Mouse (Mus musculus): Measurements from ENCODE around the gene Chp2.
A peak's percentile ranks its signal among the peaks of the same experiment; 100 is the strongest.

Gene Chp2

DNA sequence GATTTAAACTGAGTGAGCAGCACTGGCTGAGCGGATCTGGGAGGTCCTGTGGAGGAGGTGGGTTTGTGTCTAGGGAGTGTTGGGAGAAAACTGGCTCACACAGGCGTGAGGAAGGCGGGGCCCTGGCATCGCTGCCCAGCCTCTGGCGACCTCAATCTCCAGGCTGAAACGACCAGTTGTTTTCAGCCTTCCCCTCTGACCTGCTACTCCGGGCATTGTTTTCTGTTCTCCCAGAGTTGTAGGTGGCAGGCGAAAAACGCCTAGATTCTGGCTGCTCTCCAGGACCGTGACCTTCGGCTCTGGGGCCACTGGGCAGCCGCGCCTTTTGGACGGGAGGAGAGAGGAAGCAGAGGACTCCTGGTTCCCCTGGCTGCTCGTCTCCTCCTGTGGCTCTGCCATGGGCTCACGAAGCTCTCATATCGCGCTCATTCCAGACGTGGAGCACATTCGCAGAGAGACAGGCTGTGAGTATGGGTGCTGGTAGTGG is at the start of gene Chp2:
Gene Chp2 (plus strand): TSS at position 182 of the 487 bp plus-strand sequence.
- peak; percentile 25 for DNase-seq (ENCODE audit: low spot score)

DNA sequence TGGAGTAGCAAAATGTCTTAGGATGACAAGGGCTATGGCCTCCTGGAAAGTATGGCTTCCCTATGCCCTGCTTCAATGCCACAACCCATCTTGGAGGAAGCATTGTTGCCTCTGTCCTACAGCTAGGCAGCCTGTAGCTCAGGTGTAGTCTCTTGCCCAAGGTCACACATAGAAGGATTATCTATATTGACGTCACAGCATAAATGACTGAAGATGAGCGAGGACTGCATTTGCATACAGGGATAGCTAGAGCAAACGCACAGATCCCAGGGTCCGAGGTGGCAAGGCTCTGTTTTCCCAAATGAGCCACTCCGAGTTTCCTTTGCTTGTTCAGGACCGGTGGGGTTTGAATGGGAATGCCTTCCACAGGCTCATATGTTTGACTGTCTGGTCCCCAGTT is 48.6 kb upstream of the Chp2 start:
- no peak for DNase-seq (ENCODE audit: low spot score)

DNA sequence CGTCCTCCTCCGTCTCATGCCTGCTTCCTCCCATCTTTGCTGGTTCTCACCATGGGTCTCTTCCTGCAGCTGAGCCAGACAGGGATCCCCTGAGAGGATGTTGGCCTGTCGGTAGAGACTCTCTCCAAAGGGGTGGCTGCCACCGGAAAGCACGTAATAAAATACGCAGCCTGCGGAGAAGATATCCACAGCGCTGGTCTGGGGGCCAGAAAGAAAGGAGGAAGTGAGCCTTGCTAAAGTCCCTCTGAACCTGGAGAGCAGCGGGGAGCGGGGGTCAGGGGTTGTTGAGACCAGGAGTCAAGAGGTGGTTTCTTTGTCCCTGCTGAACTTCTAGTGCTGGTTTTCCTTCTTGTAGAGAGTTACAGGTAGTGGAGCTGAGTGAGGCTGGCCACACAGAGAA is 47.7 kb upstream of the Chp2 start:
- DNase-seq (ENCODE audit: low spot score): no peak

DNA sequence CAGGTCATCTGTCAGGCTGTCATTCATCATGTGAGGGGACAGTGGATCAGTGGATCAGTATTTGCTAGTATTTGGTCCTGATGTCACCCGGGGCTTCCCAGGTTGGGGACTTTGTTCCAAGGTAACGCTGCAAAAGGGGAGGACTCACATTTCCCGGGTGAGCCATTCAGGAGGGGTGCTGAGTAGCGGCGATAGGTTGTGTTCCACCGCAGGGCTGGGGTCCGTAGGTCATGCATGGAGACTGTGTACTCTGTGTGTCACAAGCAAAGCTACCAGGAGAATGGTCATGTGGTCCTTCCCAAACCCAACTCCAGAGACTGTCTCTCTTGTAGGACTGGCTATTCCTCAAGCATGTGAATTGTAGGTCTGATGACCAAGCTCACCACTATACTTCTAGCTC is 38.6 kb upstream of the Chp2 start:
- DNase-seq (ENCODE audit: low spot score): no peak

DNA sequence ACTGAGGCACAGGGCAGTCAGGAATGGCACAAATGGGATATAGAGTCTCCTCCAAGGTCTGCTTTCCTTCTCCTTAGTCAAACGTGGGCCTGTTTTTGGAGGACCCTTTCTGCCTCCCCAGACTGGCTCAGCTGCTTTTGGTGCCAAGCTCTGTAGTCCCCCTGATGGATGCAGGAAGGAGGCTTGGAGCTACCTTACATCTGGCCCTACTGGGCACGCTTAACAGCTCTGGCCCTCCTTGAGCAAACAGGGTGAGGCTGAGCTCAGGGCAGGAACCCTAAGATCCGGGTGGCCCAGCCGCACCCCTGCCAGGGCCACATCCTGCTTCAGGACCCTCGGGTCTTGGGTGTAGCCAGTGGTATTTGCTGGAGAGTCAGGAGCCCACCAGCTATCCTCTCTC is 34.7 kb upstream of the Chp2 start:
- no peak for DNase-seq (ENCODE audit: low spot score)

DNA sequence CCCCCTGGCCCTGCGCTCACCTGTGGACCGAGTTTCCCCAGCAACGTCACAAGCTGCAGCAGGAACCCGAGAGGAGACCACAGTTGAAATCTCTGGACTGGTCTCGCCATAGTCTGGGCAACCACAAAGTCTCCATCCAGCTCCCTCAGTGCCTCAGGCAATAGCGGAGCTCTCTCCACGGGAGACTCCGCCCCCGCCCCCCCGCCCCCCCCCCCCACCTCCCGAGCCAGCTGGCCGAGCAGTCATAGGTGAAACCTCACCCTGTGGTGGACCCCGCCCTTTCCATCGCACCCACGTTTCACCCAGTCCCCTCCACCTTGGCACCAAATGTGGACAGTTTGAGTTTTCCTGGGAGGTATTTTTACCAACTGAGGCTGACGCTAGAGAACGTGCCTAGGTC is 33.3 kb upstream of the Chp2 start, which contains the start of gene Ern2:
Gene Ern2 (minus strand): TSS at position 165 of the 400 bp plus-strand sequence.
- DNase-seq (ENCODE audit: low spot score): no peak

DNA sequence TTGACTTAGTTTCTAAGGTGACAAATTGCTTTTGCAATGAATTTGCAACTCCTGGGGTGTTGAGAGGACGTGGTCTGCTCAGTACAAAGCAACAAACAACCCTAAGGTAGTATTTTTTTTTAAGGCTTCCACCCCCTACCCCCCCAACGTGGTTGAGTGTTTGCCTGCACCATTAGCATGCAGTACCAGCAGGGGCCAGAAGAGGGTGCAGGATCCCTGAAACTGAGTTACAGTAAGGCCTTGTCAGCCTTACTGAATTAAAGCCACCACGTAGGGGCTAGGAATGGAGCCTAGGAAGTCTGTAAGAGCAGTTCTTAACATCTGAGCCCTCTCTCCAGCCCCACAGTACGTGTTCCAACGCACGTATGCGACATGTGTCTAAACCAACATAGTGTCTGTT is 29.8 kb upstream of the Chp2 start:
- peak; percentile 33 for DNase-seq (ENCODE audit: low spot score)

DNA sequence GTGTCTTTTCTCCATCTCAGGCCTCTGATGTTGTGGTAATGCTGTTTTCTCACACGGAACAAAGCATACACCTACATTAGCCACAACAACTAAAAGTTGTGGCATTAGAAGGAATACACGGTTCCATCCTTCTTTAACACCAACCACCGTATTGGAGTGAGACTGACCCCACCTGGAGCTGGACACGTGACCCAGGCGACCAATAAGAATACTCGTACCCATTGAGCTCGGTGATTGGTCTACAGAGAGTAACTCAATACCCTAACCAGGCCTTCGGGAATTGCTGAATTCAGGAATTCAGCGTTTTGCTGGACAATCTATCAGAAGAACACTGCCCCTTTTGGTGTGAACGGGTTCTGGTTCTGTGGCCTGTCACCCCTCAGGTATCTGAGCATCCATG is 28.2 kb upstream of the Chp2 start:
- DNase-seq (ENCODE audit: low spot score): no peak

DNA sequence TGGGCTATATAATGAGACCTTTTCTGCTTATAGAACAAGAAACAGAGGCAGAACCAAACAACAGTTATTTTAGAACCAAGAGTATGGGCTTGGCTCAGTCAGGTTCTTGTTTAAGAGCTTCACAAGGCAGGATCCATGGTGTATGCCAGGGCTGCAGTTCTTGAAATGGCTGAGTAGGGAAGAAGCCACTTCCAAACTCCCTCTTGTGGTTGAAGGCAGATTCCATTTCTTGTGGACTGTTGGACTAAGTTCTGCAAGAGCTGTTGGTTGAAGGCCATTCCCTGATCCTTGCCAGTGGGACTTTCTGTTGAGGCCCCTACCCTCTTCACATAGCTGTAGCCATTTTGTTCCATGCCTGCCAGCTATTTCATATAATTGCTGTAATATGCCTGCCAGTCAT is 25.4 kb upstream of the Chp2 start:
- DNase-seq (ENCODE audit: low spot score): no peak

DNA sequence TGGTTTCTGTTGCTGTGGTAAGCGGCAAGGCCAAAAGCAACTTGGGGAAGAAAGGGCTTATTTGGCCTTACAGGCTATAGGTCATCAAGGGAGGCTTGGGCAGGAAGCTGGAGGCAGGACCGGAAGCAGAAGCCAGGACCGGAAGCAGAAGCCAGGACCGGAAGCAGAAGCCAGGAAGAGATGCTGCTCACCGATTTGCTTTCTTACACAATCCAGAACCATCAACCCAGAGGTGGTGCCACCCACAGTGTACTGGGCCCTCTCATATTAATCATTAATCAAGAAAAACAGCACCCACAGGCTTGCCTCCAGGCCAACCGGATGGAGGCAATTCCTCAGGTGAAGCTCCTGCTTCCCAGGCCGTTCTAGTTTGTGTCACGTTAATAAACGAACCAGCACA is 22.5 kb upstream of the Chp2 start:
- no peak for DNase-seq (ENCODE audit: low spot score)

DNA sequence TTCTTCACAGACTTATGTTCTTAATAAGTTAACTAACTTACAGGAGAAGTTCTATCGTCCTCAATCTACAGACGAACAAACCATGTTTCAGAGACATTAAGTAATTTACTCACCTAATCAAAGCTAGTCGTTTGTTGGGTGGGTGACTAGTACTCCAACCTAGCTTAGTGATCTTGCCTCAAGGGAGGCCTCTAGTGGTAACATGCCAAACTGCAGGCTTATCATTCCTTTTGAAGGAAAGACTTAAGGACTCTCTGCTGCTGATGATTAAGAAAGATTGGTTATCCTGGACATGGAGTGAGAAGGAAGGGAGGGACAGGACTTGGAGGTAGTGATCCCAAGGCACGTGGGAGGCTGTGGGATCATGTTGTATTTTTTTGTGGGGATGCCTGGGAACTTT is 22.0 kb upstream of the Chp2 start:
- DNase-seq (ENCODE audit: low spot score): peak; percentile 42

DNA sequence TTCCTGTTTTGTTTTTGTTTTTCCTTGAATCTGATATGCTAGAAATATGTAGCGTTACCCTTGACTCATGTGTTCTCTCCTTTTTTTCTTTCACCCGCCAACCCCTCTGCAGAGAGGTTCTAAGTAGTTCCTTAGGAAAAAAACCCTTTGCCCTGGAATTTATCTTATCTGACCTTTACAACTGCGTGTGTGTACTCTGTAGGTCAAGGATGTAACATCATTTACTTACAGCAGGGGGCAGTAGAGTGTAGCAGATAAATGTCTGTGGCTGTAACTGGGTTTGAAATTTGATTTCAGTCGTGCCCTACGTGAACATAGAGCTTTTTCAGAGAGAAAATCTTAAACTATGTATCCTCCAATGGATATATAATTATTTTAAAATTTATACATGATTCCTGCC is 20.0 kb upstream of the Chp2 start:
- peak; percentile 11 for DNase-seq (ENCODE audit: low spot score)

DNA sequence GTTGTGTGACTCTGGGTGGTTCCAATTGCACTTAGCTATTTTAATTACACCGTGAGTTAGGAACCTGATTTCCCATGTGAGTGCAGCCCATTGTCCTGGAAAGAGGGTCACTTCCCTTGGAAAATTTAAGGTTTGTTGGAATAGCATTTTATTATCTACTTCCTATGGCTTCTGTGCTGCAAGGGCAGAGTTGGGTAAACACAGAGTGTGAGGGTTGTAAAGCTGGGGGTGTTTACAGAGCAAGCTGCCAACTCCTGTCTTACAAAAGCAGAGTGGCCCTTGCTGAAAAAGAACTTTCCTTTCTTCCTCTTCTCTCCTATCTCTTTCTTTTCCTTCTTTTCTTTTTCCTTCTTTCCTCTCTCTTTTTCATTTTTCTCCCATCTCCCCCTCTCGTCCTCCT is 15.4 kb upstream of the Chp2 start:
- no peak for DNase-seq (ENCODE audit: low spot score)

DNA sequence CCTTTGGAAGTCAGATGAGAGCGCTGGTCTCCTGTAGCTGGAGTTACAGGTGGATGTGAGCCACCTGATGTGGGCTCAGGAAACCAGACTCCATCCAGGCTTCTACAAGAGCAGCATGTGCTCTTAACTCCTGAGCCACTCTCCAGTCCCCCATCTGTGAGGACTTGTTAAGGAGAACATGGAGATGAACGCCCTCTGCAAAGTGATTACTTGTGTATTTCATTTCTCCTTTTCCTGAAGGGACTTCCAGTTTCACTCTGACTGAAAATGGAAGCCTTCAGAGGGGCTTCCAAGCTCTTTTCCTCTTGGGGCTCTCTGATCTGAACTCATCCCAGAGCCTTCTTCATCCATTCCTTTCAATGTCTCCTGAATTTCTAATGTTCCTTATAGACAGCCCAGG is 13.2 kb upstream of the Chp2 start:
- no peak for DNase-seq (ENCODE audit: low spot score)

DNA sequence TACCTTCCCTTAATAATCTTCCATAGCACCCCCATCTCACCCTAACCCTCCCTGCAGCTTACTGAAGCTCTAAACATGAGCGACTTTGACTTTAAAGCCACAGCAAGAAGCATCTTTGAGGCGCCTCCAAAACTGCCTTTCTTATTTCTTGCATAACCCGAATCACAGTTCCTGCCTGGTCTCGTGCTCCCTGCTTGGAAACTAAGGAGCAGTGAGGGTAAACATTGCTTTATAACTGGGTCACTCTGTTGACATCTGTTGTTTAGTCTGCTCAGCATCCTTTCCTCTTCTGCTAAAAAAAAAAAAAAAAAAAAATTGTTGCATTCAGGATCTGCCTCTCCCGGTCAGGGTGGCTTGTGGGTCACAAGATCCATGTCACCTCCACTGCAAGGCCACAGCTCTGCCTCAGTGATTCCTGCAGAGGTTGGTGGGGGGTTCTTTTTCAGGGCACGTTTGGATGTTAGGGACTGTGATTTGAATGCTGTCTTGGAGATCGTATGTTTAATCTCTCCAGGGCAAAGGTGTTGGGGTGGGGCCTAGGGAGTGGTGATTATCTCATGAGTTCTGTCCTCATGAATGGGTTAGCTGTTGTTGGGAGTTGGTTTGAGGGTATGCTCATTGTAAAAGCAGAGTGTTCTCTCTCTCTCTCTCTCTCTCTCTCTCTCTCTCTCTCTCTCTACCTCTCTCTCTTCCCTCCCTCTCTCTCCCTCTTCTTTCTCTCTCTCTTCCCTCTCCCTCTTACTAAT is 10.8 kb upstream of the Chp2 start:
- no peak for DNase-seq (ENCODE audit: low spot score)

DNA sequence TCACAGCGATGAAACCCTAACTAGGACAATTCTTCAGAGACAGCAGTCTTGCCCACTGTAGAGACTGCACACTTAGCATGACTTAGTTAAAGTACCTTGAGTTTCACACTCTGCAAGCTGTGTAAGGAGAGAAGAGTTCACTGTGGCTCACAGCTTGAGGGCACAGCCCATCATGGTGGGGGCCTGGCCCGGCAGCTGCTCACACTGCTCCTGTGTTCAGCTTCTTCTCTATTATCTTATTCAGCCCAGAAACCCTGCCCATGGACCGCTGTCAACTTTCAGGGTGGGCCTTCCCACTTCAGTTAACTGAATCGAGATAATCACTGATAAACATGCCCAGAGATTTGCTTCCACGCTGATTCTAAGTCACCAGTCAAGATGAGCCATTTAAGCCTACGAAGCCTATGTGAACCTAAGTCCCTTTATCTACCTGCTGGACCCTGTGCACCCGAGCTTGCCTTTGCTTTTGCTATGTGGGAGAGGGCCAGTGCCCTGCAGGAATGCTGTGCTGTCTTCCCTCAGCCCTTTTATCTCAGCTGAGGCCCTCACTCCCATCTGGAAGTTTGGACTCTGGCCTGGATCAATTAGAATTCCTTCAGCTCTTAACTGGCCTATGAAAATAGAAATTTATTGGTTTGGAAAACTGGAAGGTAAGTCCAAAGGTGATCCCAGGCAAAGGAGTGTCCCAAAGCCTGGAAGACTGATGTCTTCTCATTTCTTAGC is 6.9 kb downstream of the Chp2 start:
- DNase-seq (ENCODE audit: low spot score): no peak

DNA sequence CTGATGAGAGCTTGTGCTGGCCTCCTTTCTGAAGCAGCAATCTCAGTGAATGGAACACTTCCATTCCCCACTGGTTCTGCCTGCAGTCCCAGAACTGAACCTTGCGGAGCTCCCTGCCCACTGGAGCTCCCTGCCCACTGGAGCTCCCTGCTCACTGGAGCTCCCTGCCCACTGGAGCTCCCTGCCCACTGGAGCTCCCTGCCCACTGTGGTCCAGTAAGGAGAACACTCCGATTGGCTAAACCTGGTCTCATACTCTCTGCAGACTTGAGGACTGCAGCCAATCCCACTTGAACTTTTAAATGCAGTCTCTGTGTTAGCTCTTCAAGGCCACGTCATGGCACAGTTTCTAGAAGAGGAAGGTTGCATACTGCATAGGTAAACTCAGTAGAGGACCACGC is 7.4 kb downstream of the Chp2 start:
- no peak for DNase-seq (ENCODE audit: low spot score)

DNA sequence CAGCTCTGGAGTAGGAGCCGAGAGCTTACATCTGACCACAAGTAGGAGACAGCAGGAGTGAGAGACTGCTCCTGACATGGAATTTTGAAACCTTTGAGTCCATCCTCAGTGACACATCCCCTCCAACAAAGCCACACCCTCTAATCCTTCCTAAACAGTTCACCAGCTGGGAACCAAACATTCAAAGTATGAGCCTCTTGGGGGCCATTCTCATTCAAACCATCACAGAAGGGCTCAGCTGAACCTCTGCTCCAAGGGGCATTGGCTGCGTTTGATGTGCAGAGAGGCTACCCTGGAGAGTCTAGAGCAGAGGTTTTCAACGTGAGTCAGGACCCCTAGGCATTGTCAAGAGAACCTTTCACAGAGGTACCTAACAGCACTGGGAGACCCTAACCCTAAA is 10.0 kb downstream of the Chp2 start:
- no peak for DNase-seq (ENCODE audit: low spot score)

DNA sequence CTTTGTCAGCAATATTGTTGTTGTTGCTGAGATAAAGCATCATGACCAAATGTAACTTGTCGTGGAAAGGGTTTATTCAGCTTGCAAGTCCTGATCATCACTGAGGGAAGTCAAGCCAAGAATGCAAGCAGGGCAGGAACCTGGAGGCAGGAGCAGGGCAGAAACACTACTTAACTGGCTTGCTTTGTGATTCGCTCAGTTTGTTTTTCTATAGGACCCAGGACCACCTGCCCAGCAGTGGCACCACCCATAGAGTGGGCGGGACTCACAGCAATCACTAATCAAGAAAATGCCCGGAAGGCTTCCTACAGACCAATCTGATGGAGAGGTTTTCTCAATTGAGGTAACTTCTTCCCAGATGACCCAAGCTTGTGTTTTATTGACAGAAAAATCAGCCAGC is 10.6 kb downstream of the Chp2 start:
- DNase-seq (ENCODE audit: low spot score): no peak

DNA sequence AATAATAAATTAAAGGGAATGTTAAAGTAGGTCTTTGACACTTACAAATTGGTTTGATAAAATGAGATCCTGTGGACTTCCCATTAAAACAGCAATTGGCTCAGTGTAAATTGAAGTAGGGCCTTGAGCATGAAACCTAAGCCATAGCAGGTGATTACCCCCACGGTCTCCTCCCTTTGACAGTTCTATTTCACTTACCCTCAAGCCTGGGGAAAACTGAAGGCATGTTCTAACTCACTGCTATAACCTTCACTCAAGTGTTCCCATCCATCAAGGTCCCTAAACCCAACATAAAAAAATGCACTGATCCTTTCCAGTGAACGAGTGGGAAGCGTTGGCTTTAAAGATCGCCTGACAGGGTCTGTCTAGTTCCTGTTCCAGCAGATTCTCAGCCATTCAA is 11.6 kb downstream of the Chp2 start:
- DNase-seq (ENCODE audit: low spot score): no peak

DNA sequence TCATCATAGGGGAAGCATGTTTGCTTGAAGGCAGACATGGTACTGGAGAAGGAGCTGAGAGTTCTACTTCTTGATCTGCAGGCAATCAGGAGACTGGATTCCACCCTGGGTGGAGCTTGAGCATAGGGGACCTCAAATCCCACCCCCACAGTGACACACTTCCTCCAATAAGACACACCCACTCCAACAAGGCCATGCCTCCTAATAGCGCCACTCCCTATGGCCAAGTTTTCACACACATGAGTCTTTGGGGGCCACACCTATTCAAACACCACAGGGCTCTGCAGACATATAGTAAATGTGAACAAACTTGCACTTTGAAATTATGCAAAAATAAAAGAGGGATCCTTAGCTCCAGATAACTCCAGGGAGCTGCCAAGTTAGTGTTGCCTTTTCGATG is 19.6 kb downstream of the Chp2 start:
- DNase-seq (ENCODE audit: low spot score): no peak

DNA sequence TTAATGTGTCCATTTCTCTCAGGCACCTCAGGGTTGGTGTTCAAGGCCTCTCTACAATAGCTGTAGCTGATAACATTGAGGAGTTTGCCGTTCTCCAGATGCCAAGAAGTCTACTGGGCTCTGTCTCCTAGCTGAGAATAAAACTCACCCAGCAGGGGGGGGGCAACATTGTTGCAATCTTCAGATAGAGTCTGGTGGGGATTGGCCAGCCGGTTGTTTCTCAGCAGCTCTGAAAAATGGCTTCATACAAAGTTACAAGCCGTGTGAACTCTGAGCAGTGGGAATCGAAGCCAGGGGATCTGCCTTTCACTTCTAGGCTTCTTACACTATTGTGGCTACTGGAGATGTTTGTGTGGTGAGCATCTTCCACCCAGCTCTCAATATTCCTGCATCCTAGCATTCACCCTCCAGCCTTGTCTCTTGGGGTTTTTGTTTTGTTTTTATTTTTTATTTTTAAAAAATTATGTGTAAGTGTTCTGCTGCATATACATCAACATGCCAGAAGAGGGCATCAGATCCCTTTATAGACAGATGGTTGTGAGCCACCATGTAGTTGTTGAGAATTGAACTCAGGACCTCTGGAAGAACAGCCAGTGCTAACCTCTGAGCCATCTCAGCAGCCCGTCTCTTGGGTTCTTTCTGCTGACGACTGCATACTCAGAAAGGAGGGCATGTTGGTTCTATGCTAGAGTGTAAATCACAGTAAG is 21.3 kb downstream of the Chp2 start:
- no peak for DNase-seq (ENCODE audit: low spot score)

DNA sequence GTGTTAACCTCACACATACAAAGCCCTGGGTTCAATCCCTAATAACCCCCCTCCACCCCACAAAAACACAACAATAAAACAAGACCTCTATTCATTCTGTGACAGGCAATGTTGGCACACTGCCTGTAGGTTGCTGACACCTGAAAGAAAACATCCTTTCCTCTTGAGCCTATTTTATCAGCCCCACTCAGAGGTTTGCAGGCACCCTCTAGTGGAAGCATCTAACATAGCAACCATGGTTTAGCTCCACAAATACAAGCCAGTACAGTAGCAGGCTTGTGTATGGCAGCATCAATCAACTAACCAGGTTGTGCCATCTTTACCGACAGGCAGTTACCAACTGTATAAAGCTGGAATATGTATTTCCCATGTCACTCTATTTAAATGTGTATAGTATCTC is 23.0 kb downstream of the Chp2 start:
- peak; percentile 12 for DNase-seq (ENCODE audit: low spot score)

All from ovary, postnatal 14 days (tissue).